Mouse (Mus musculus) gastrocnemius, adult 8-10 months (tissue): Measurements from ENCODE around the gene AC129217.1. TPM values are rescaled to one million over a fixed set of nuclear protein-coding genes. Genes with fewer than 3 reads are reported as not detected.

Experiments used
- DNase-seq, 2 experiments: peaks; one replicate each; pipeline ENCODE4 v3.0.0; 2022; ENCODE audit warnings: low spot score in 2 of 2
- total RNA-seq, 4 experiments: library from RNA; stranded (reverse); gene quantifications; 2 replicates each; pipeline ENCODE4 v1.2.4; 2022

Gene AC129217.1
- total RNA-seq: 1 to 10 TPM in 1 of 4 experiments, not detected in 3; 2.0 TPM

DNA sequence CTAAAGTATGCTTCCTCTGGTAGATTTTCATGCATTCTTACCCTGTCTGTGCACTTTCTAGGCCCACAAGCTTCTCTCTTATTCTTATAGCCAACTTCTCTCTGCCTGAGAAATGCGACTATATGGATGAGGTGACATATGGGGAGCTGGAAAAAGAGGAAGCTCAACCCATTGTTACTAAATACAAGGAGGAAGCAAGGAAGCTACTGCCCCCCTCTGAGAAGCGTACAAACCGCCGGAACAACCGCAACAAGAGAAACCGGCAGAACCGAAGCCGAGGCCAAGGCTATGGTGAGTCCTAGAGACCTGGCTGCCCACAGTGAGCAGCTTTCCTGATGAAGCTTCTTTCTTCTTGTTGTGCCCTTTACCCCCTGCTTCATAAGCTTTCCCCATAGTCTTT lies at the start of gene AC129217.1:
TSS of gene AC129217.1 (plus strand) at position 114 of the 400 bp plus-strand sequence.
- DNase-seq: no peak

DNA sequence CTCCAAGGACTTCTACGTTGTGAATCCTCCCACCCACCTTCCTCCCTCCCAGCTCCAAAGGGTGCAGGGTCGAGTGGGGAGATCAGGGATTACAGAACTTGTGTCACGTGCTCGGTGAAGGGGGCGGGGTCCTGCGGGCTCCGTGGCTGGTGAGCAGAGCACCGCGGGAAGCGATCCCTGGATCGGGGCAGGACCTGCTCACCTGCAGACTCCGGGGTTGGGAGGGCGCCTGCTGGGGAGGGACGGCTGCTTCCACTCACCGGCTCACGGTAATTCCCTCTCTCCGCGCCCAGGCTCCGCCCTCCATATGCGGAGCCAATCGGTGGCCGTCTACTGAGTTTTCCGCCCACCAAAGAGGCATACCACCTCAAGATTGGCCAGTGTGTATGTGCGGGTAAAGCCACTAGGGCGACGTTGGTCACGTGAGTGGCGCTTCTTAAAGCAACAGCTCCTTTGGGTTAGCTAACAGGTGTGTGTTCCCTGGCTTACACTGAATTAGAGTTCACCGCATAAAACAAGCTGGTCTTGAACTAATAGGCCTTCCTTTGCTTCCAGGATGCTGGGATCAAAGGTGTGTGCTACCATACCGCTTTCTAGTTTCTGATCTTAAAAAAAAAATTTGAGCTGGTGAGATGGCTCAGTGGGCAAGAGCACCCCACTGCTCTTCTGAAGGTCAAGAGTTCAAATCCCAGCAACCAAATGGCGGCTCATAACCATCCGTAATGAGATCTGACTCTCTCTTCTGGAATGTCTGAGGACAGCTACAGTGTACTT lies 43.4 kb upstream of the AC129217.1 start, which contains the start of gene Taf6l:
TSS of gene Taf6l (minus strand) at position 410 of the 774 bp plus-strand sequence.
- DNase-seq: peak; percentile 84 to 91

DNA sequence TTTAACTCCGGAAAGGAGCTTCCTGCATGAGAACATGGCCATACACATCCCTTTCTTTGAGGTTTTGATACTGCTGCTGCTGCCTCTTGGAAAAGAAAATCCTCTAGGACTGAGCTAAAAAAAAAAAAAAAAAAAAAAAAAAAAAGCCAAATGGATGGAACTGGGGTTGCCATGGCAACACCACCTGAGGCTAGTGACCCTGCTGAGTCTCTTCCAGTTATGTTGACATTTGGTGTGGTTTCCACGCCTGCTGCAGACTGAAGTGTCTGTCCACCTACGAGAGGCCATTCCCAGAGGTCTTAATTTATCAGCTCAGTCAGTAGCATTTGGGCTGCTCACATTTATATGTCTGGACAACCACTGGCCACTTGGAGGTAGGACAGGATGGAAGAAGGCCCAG lies 41.1 kb upstream of the AC129217.1 start:
- DNase-seq: no peak

DNA sequence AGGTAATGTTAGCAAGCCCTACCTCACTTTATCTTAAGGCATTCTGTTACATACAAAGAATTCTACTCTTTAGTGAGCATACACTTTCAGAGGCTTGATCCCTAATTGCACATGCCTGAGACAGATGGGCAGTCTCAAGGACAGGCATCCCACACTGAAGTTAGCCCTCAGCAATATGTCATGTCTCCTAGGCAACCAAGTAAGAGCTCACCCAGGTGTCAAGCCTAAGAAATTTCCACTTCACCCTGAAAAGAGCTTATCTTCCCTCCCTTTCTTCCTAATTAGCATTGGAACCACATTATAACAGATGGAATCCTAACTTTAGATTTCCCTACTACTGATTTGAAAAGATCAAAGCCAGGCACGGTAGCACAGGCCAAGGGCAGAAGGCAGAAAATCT lies 40.4 kb upstream of the AC129217.1 start:
- DNase-seq: no peak

DNA sequence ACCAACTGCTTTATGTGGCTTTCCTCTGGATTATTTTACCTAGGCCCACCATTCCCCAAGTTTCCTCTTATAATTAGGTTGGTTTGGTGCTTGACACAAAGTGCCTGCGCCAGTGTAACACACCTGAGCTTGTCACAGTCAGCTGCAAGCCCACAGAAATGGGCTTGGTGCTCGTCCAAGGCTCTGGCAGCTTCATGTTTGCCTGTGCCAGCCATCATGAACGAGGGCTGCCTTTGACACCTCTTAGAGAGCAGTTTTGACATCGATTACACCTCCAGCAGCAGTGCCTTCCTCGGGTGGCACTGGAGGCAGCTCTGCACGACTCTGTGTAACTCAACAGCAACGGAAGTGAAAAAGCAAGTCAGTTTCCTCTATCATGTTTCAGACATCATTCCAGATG lies 39.4 kb upstream of the AC129217.1 start:
- no peak for DNase-seq

DNA sequence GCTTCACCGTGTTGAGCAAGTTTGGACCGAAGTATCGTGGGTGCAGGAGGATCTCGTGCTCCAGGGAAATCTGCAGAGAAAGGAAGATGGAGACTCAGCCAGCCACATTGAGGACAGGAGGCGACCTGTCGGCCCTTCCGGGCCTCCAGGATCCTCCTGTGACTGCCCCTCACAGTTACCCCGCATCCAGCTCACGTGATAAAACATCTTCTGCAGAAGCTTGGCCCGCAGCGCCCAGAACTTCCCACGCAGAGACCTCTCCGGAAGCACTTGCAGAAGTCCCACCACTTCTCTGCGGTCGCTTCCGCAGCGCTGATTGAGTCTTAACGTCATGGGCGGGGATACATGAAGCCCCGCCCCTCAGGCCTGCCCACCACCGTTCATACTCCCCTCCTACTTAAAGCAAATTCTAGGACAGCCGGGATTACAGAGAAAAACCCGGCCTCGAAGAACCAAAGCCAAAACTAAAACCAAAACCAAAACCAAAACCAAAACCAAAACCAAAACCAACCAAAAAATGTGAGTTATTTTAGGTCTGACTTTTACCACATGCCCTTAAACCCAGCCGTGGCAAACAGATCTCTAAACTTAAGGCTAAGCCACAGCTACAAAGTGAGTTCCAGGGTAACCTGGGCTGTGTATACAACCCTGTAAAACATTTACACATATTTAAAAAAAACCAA lies 31.2 kb upstream of the AC129217.1 start, which contains the start of gene Polr2g:
TSS of gene Polr2g (minus strand) at position 314 of the 683 bp plus-strand sequence.
- DNase-seq: peak; percentile 86 to 91

DNA sequence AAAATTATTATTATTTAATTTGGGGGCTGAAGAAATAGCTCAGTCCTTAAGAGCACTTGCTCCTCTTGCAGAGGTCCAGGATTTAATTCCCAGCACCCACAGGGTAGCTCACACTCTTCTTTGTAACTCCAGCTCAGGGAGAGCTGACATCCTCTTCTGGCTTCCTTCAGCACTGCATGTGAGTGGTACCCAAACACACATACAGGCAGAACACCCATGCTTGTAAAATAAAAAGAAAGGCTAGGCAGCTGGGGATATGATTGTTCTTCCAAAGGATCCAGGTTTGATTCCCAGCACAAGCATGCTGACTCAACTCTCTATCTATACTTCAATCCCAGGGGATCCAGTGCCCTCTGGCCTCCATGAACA lies 30.6 kb upstream of the AC129217.1 start:
- DNase-seq: no peak

DNA sequence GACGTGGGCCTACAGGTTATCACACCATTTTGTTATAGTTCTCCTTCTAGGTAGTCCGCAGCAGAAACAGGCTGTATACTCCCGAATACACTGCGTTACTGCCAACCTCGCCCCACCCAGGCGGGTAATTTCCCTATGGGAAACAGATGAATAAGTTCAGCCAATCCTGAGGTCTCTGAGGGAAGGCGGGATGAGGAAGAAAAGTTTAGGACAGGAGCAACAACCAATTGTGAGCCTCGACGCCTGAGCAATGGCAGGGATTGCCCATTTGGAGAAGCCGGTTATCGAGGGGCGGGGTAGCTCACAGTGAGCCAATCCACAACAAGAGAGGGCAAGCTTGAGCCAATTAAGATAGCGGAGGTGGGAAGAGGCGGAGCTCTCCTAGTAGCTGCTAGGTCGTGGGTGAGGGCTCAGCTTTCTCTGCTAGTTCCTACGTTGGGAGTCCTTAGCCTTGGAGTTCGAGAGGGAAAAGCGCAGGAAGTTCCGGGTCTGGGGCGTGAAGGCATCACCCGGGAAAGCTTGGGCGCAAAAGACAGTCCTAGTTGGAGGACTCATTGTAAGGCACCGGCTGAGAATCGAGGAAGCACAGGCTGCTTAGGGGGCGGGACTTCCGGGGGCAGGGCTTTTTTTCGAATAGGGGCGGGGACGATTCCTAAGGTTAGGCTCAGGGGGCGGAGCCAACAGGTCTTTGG lies 27.3 kb upstream of the AC129217.1 start, which contains the start of gene Zbtb3:
TSS of gene Zbtb3 (plus strand) at position 426 of the 692 bp plus-strand sequence.
- DNase-seq: peak; percentile 94 to 95

DNA sequence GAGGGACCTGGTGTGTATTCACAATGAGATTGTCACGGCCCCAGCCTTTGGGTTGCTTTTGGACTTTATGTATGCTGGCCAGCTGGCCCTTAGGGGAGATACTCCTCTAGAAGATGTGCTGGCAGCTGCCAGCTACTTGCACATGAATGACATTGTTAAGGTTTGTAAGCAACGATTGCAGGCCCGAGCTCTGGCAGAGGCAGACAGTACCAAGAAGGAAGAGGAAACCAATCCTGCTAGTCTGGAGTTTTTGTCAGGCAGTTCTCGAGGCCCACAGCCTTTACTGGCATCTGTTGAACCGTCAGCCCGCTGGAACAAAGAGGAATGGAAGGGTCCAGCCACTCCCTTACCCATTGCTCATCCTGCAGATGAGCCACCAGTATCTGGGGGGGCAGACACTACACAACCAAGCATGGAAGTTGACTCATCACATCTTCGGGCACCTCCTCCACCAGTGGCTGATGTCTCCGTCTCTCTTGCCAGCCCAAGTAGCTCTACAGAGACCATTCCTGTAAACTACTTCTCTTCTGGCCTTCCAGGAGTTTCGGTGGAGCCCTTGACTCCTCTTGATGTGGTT lies 26.3 kb upstream of the AC129217.1 start:
- no peak for DNase-seq

DNA sequence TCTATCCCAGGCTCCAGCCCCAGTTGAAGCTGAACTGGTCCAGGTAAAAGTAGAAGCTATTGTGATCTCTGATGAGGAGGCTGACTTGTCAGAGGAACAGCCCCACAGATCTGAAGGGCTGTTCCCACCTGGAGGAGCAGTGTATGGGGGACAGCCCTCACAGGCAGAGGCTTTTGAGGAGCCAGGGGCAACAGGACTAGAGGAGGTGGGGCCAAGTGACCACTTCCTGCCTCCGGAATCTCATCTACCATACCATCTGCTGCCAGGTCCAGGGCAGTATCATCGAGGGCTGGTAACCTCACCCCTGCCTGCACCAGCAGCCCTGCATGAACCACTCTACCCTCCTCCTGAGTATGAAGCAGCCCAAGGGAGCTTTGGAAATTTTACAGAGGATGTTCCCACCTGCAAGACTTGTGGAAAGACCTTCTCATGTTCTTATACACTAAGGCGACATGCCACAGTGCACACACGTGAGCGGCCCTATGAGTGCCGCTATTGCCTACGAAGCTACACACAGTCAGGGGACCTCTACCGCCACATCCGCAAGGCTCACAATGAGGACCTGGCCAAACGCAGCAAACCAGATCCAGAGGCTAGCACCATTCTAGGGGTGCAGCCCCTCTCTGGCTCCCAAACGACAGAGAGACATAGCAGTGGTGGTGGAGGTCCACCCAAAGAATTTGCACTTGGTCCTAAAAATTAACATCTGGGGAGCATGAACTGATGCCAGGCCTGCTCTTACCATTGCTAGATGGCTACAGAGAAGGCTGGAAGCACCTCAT lies 25.5 kb upstream of the AC129217.1 start:
- no peak for DNase-seq

DNA sequence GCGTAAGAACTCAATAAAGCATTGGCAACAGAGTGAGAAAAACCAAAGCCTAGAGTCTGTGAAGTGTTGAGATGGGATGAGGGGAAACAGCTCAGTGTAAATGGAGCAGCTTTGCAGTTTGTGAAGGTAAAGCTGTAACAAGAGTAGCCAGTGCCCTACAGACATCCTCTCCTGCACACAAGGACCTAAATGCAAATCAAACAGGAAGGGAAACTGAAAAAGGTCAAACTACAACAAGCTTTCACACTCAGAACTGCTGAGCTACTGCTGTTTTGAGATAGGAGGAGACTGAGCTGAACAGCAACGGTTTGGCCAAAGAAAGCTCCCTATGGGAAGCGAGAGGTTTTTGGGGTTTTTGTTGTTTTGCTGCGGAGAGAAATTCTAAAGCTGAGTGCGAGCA lies 22.8 kb upstream of the AC129217.1 start:
- DNase-seq: no peak

DNA sequence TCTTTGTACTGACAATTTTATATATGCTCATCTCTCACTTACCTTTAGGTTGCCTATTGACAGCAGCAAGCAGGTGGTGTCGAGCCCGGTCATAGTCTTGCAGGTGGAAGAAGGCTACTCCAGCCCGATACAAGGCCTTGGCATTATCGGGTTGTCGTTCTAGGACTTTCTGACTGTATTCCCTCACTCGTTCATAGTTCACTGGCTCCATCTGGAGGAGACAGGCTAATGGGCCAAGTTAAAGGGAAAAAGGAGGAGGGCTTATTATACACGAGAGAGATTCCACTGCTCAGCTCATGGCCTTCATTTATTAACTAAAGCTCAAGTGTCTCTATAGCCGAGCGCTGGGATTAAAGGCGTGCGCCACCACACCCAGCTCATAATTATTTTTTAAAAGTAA lies 13.8 kb upstream of the AC129217.1 start:
- no peak for DNase-seq

DNA sequence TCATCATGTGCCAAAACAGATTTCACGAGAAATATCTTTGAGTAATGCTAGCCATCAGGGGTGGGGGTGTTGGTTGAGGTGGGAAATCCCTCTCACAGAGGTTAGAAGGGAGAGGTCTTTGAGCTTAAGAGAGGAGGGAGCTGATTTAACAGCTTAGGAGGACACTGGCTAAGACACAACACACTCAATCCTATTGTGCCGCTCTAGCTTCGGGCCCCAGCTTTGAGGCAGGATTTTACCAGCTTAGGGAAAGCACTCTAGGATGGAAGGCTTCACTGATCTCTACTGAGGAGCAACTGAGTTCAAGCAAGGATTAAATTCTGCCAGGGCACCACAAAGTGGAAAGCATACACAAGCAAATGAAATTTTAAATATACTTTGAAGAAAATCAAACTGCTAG lies 12.6 kb upstream of the AC129217.1 start:
- DNase-seq: no peak

DNA sequence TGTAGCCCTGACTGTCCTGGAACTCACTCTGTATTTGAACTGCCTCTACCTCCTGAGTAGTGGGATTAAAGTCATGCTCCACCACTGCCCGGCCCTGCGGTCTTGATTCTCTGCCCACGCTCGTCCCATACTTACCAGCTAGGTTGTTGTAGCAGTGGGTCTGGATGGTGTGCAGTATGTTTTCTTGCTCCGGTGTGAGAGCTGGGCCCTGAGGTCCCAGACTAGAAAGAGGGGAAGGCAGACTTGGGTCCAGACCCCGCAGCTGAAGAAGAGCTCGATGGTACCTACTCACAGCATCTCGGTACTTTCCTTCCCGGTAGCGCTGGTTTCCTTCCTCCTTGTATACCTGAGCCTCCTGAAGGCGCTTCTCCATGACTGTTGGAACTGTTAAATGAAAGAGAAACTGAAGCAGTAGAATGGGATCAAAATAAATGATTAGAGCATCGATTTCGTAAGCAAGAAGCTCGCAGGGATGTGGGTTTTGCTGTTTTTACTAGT lies 11.2 kb upstream of the AC129217.1 start:
- DNase-seq: no peak

DNA sequence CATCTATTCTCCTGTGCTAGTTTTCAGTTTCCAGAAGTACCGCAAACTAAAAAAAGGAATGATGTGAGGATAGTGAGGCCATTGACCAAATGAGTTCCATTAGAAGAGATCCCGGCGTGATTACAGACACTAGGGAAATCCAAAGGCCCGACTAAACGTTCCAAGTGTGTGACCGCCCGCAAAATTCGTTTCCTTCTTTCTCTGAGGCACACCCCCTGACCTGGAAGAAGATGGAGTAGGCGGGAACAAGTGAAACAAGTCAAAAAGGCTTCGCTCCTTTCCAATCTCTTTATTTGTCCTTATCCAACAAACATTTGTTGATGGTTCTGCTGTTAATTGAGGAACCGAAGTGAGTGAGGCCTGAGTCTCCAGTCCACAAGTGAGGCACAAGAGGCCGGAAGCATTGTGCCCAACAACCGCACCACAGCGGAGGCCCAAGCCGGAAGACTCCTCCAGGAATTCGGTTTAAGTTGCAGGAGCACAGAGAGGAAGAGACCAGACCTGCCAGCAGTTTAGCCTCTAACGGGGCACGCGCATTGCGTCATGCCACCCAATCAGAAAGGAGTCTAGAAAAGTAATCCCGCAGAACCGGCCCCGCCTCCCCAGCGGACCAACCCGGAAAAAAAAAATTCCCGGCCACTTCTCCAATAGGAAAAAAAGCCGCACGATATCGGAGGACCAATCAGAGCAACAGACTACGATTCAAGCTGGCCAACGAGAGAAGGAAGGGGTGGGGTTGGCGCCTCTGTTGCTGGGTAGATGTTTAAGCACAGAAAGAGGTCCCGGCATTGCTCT lies 10.6 kb upstream of the AC129217.1 start, which contains the start of gene Ttc9c:
TSS of gene Ttc9c (minus strand) at position 533 of the 795 bp plus-strand sequence.
- DNase-seq: peak; percentile 95

DNA sequence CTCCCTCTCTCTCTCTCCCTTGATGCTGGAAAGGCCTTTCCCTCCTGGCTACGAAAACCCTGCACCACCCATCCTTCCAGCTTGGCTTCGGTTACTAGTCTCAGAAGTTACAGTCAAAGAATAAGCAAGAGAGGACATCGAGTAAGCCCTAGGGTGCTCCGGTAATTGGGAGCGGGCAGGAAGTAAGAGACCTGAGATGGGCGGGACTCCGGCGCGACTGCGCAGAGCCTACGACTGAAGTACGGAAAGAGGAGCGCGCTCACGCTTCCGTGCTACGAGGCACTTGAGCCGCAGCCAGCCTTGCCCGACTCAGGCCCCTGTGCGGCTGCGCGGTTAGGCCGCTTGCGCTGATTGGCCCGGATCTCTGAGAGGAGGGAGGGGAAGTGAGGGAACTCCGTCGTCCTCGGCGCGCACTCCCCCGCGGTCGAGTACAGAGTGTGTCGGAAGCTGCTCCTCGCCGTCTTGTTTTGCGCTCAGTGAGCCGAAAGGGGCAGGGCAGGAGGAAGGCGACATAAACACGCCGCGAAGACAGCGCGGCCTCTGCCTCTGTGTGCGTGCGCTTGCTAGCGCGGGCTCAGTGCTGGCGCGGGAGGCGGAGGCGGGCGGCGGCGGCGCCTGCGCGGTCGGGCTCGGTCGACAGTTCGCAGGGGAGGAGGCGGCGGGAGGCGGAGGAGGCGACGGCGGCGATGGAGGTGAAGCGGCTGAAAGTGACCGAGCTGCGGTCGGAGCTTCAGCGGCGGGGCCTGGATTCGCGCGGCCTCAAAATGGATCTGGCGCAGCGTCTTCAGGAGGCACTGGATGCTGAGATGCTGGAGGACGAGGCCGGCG lies 9.8 kb upstream of the AC129217.1 start, which contains the start of gene Hnrnpul2:
TSS of gene Hnrnpul2 (plus strand) at position 415 of the 828 bp plus-strand sequence.
- peak; percentile 97 to 98 for DNase-seq

DNA sequence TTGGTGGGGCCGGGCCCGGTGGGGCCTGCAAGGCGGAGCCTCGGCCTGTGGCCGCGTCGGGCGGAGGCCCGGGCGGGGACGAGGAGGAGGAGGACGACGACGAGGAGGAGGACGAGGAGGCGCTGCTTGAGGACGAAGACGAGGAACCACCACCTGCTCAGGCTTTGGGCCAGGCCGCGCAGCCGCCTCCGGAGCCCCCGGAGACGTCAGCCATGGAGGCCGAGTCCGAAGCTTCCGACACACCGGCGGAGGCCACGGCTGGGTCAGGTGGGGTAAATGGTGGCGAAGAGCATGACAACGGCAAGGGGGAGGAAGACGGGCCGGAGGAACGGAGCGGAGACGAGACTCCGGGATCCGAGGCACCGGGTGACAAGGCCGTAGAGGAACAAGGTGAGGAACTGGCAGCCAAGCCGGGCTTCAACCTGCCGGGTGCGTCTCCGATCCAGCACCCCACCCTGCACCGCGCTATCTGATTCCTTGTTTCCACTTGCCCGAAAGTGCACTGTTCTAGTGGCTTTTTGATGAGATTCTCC lies 9.1 kb upstream of the AC129217.1 start:
- DNase-seq: no peak

DNA sequence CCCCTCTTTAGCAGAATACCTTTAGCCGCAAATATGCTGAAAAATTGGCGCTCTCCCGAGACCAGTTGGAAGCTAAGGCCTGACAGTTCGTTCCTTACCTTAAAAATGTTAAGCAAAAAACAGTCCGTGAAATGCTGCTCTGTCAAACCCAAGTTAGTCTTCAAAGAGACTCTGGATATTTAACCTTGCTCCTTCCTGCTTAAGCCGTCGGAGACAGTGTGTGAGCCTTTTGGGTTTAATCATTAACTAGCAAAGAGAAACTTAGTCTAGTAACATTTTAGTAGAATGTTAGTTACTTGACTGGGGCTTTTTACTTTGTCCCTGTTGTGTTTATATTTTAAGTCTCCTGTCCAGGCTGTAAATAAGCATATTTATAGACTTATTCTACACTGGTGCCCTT lies 8.4 kb upstream of the AC129217.1 start:
- no peak for DNase-seq
